Mouse (Mus musculus): ENCODE measurements around the gene Tmem174. TPM values are rescaled to one million over a fixed set of nuclear protein-coding genes. Genes with fewer than 3 reads are reported as not detected.

The Tmem174 gene
- polyA plus RNA-seq, 1 experiment from 2014 or later: not detected

DNA sequence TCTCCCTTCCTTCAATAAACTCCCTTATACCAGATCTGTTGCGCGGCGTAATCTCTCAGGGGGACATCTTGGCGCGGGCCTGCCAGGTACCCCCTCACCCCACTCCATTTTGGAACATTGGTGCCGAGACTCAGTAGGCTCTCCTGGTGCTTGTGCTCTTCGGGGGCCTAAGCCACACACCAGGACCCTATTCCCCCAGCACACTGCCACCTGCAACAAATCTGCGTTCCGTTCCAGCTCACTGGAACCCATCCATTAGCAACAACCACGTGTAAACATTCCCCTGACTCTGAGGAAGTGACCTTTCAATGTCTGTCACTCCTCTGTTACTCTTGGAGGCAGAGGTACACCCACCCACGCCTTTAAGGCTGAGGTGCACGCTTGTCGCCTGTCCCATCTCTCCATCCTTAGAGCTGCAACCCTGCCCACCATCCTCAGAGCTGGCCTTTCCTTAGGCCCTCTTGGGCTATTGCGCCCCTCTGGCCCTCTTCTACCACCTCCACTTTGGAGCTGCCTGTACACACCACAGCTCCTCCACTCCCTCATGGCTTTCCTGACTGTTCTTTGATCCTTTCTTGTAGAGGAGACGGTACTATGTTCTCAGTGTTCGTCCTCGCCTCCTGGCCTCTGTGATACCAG, 19.7 kb downstream of the Tmem174 start:
- H3K4me3 ChIP-seq (ENCODE audit: low read depth, low read length): no peak overlapping the region
- H3K4me2 ChIP-seq: no peak overlapping the region
- no peak for DNase-seq (ENCODE audit: low spot score)
- WGBS: 75% methylated on average over 17 of the region's 17 CpGs
- no peaks in the 10 kb centered on the region for H3K9me3 ChIP-seq (ENCODE audit: control insufficient read depth, low read length)
- no peak overlapping the region for H3K9ac ChIP-seq (ENCODE audit: low read depth, low read length)
- no peaks in the 10 kb centered on the region for H3K4me1 ChIP-seq (replicated peaks; ENCODE audit: control insufficient read depth, insufficient read depth, low read length)
- no peak overlapping the region for H3K27ac ChIP-seq (ENCODE audit: low read depth, low read length)
- ATAC-seq (replicated peaks; ENCODE audit: low FRiP score): no peak
- no peaks in the 10 kb centered on the region for H3K27me3 ChIP-seq (replicated peaks; ENCODE audit: control insufficient read depth, insufficient read depth, low read length)
- H3K36me3 ChIP-seq (ENCODE audit: control insufficient read depth, insufficient read depth, low read length): no peaks in the 10 kb centered on the region

DNA sequence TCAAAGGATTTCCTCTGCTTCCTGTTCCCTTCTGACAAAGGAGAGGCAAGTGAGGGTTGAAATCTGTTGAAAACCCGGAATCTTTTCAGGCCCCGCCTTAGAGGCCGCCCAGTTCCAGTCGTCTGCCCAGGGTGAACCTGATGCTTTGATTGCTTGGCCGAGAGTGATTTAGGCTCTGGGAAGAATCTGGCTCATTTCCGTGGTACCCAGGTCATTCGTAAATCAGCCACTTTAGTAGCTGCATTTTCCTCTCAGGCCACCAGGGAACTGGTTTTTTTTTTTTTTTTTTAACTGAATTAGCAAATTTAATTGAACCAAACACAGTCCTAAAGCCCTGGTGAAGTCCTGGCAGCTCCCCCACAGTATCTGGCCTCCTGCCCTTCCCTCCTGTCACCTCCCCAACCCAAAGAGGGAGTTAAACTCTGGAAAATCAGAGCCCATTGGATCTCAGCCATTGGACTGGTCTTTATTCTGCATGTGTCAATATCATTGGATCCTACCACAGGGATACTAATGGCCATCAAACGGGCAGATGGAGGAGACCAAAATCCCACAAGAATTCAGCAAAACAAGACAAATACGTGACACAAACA, 29.2 kb downstream of the Tmem174 start:
- no peaks in the 10 kb centered on the region for H3K9me3 ChIP-seq (ENCODE audit: control insufficient read depth, low read length)
- H3K4me1 ChIP-seq (replicated peaks; ENCODE audit: control insufficient read depth, insufficient read depth, low read length): no peaks in the 10 kb centered on the region
- no peak overlapping the region for H3K27ac ChIP-seq (ENCODE audit: low read depth, low read length)
- no peaks in the 10 kb centered on the region for H3K27me3 ChIP-seq (replicated peaks; ENCODE audit: control insufficient read depth, insufficient read depth, low read length)
- ATAC-seq (replicated peaks; ENCODE audit: low FRiP score) (no peak), DNase-seq (ENCODE audit: low spot score) (no peak)
- H3K4me3 ChIP-seq (ENCODE audit: low read depth, low read length): no peak overlapping the region
- no peak overlapping the region for H3K4me2 ChIP-seq
- no peaks in the 10 kb centered on the region for H3K36me3 ChIP-seq (ENCODE audit: control insufficient read depth, insufficient read depth, low read length)
- WGBS: 61% methylated on average over 9 of the region's 9 CpGs
- no peak overlapping the region for H3K9ac ChIP-seq (ENCODE audit: low read depth, low read length)

DNA sequence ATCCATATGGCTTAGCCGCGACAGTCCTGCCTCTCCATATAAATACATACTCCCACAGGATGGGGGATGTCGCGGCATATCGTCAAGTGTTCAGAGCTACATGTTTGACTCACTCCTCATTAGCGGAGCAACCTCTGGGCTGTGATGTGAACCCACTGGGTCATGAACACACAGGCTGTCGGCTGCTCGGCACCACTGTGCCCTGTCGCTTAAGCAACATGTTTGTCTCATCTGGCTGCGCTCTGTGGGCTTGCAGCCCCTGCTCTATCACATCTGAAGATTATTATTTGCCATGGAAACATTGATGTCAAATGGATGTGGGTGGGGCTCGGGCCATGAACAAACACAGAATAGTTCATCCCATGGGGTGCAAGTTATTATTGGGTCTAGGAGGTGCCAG, 33.4 kb downstream of the Tmem174 start:
- WGBS: 86% methylated on average over 11 of the region's 11 CpGs
- Histone ChIP-seq H3K36me3 (ENCODE audit: control insufficient read depth, insufficient read depth, low read length) (no peaks in the 10 kb centered on the region), H3K4me3 (ENCODE audit: low read depth, low read length) (no peak overlapping the region), H3K27me3 (replicated peaks; ENCODE audit: control insufficient read depth, insufficient read depth, low read length) (no peaks in the 10 kb centered on the region), H3K9me3 (ENCODE audit: control insufficient read depth, low read length) (no peaks in the 10 kb centered on the region), H3K27ac (ENCODE audit: low read depth, low read length) (no peak overlapping the region), H3K4me2 (no peak overlapping the region), H3K9ac (ENCODE audit: low read depth, low read length) (no peak overlapping the region), H3K4me1 (replicated peaks; ENCODE audit: control insufficient read depth, insufficient read depth, low read length) (no peaks in the 10 kb centered on the region)
- DNase-seq (ENCODE audit: low spot score): no peak
- ATAC-seq (replicated peaks; ENCODE audit: low FRiP score): no peak

DNA sequence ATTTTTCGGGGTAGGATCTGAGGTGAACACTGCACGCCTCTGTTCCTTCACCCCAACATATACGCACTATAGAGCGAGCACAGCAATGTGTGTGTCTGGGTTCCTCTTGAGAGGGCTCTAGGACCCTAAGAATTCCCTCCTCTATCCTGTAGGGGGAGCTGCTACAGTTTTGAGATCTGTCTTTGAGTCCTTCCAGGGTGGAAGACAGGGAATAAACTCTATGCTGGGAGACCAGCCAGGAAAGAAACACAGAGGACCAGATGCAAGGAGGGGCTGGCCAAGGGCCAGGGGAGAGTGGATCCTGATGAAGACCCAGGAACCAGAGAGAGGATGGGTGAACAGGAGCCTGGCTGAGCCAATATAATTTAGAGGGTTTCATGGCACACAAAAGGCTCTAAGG, 40.5 kb downstream of the Tmem174 start:
- no peak overlapping the region for H3K4me2 ChIP-seq
- 75% methylated on average over 4 of the region's 4 CpGs for WGBS
- no peaks in the 10 kb centered on the region for H3K4me1 ChIP-seq (replicated peaks; ENCODE audit: control insufficient read depth, insufficient read depth, low read length)
- DNase-seq (ENCODE audit: low spot score) (no peak), ATAC-seq (replicated peaks; ENCODE audit: low FRiP score) (no peak)
- H3K27ac ChIP-seq (ENCODE audit: low read depth, low read length): no peak overlapping the region
- no peaks in the 10 kb centered on the region for H3K36me3 ChIP-seq (ENCODE audit: control insufficient read depth, insufficient read depth, low read length)
- no peaks in the 10 kb centered on the region for H3K9me3 ChIP-seq (ENCODE audit: control insufficient read depth, low read length)
- no peaks in the 10 kb centered on the region for H3K27me3 ChIP-seq (replicated peaks; ENCODE audit: control insufficient read depth, insufficient read depth, low read length)
- no peak overlapping the region for H3K4me3 ChIP-seq (ENCODE audit: low read depth, low read length)
- no peak overlapping the region for H3K9ac ChIP-seq (ENCODE audit: low read depth, low read length)

DNA sequence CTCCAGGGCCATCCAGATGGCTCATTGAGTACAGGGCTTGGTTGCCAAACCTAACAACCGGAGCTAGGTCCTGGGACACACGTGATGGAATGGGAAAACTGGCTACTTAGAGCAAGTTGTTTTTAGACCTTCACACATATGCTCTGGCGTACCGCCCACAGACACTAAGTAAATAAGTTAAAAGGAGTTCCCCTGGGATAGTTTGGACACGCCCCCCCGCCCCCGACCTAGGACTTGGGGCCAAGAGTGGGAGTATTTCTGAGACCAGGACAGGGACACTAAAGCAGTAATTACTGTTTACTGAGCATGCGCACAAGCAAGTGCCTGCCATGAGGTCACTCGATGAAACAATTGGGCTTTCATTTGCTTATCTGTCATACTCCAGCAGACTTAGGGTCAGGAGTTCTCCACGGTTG, 42.5 kb downstream of the Tmem174 start:
- Histone ChIP-seq H3K4me3 (ENCODE audit: low read depth, low read length) (no peak overlapping the region), H3K27me3 (replicated peaks; ENCODE audit: control insufficient read depth, insufficient read depth, low read length) (no peaks in the 10 kb centered on the region; the same call in 1 of the 2 replicates), H3K9me3 (ENCODE audit: control insufficient read depth, low read length) (no peaks in the 10 kb centered on the region), H3K4me1 (replicated peaks; ENCODE audit: control insufficient read depth, insufficient read depth, low read length) (no peaks in the 10 kb centered on the region), H3K36me3 (ENCODE audit: control insufficient read depth, insufficient read depth, low read length) (no peaks in the 10 kb centered on the region), H3K27ac (ENCODE audit: low read depth, low read length) (no peak overlapping the region), H3K4me2 (no peak overlapping the region), H3K9ac (ENCODE audit: low read depth, low read length) (no peak overlapping the region)
- WGBS: 77% methylated on average over 10 of the region's 10 CpGs
- ATAC-seq (replicated peaks; ENCODE audit: low FRiP score) (no peak), DNase-seq (ENCODE audit: low spot score) (no peak)

DNA sequence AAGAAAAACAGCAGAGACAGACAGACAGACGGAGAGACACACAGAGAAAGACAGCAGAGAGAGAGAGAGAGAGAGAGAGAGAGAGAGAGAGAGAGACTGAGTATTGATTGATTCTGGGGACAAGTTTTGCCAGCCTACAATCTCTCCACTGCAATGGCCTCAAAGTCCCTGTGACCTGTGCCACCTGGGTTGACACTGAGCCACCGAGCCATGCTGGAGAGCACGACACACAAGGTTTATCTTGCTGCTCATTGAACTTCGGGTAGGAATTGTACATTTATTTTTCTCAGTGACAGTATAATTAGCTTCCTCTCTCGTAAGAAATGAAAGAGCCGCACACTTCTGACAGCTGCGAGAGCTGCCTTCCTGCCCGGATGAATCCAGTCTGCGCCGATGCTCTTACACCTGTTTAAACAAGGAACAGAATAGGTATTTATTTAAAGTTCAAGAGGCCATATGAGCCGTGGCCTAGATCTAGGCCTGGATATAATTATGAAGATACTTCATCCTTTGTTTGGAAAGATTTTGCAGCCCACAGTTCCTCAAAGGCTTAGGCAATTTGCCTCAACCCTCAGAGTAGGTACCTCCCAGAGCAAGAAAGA, 43.2 kb downstream of the Tmem174 start:
- H3K4me3 ChIP-seq (ENCODE audit: low read depth, low read length): no peak overlapping the region
- H3K9me3 ChIP-seq (ENCODE audit: control insufficient read depth, low read length): no peaks in the 10 kb centered on the region
- H3K4me2 ChIP-seq: no peak overlapping the region
- no peaks in the 10 kb centered on the region for H3K36me3 ChIP-seq (ENCODE audit: control insufficient read depth, insufficient read depth, low read length)
- WGBS: 63% methylated on average over 11 of the region's 11 CpGs
- no peaks in the 10 kb centered on the region for H3K4me1 ChIP-seq (replicated peaks; ENCODE audit: control insufficient read depth, insufficient read depth, low read length)
- H3K27ac ChIP-seq (ENCODE audit: low read depth, low read length): no peak overlapping the region
- ATAC-seq (replicated peaks; ENCODE audit: low FRiP score) (no peak), DNase-seq (ENCODE audit: low spot score) (no peak)
- peaks cover 3% of the 10 kb centered on the region for H3K27me3 ChIP-seq (replicated peaks; ENCODE audit: control insufficient read depth, insufficient read depth, low read length)
- H3K9ac ChIP-seq (ENCODE audit: low read depth, low read length): no peak overlapping the region

DNA sequence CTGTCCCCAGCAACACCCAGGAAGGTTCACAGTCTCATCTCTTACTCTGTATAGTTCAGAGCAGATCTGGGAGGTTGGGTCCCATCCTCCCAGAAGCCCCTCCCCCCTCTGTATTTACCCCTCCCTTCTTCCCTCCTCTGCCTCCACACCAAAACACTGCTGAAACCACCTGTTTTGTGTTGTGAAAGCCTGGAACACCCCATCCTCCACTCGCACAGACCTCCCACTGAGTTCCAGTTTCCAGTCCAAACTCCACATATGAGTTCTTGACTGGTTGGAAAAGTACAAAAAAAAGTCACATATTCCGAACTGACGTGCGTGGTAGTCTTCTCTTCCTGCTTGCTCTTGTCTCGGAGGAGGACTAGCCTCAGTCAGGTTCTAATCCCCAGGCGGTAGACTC, 45.8 kb downstream of the Tmem174 start:
- peaks cover 24% of the 10 kb centered on the region for H3K27me3 ChIP-seq (replicated peaks; ENCODE audit: control insufficient read depth, insufficient read depth, low read length)
- no peak overlapping the region for H3K9ac ChIP-seq (ENCODE audit: low read depth, low read length)
- 0 out of 2 replicates have a peak, but pooled peaks cover 3% of the 10 kb centered on the region for H3K4me1 ChIP-seq (replicated peaks; ENCODE audit: control insufficient read depth, insufficient read depth, low read length)
- H3K4me3 ChIP-seq (ENCODE audit: low read depth, low read length): no peak overlapping the region
- DNase-seq (ENCODE audit: low spot score) (no peak), ATAC-seq (replicated peaks; ENCODE audit: low FRiP score) (no peak)
- WGBS: 62% methylated on average over 6 of the region's 6 CpGs
- H3K27ac ChIP-seq (ENCODE audit: low read depth, low read length): no peak overlapping the region
- H3K4me2 ChIP-seq: no peak overlapping the region
- no peaks in the 10 kb centered on the region for H3K36me3 ChIP-seq (ENCODE audit: control insufficient read depth, insufficient read depth, low read length)
- H3K9me3 ChIP-seq (ENCODE audit: control insufficient read depth, low read length): no peaks in the 10 kb centered on the region

DNA sequence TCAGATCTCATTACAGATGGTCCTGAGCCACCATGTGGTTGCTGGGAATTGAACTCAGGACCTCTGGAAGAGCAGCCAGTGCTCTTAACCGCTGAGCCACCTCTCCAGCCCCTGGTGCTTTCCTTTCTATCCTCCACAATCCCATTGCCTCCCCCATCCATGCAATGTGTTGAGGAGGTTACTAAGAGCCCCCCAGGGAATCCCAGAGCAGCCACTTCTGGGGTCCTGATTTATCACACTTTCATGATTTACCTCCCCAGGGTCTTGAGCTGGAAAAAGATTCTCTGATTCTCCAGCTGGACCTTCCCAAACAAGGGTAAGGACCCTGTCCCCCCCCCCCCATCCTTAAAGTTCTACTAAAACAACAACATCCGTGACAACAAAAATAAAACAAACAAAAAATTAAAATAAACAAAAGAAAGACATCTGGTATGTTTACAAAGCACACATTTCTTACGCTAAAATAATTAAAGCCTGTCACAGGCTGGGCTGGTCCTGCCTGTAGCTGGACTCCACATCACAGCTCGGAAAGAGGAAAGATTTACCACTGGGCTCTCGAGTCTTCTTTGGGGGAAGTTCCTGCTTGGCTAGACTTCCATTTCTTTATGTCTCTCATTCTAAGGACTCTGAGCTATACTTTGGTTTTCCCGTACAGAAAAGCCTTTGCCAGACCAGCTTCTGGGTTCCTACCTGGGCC, 46.4 kb downstream of the Tmem174 start:
- no peak overlapping the region for H3K27ac ChIP-seq (ENCODE audit: low read depth, low read length)
- no peak overlapping the region for H3K4me3 ChIP-seq (ENCODE audit: low read depth, low read length)
- no peak for DNase-seq (ENCODE audit: low spot score)
- no peaks in the 10 kb centered on the region for H3K36me3 ChIP-seq (ENCODE audit: control insufficient read depth, insufficient read depth, low read length)
- H3K9me3 ChIP-seq (ENCODE audit: control insufficient read depth, low read length): no peaks in the 10 kb centered on the region
- H3K4me1 ChIP-seq (replicated peaks; ENCODE audit: control insufficient read depth, insufficient read depth, low read length): 0 out of 2 replicates have a peak, but pooled peaks cover 3% of the 10 kb centered on the region
- no peak for ATAC-seq (replicated peaks; ENCODE audit: low FRiP score)
- H3K4me2 ChIP-seq: no peak overlapping the region
- H3K9ac ChIP-seq (ENCODE audit: low read depth, low read length): no peak overlapping the region
- H3K27me3 ChIP-seq (replicated peaks; ENCODE audit: control insufficient read depth, insufficient read depth, low read length): peaks cover 25% of the 10 kb centered on the region
- WGBS: 60% methylated on average over 6 of the region's 6 CpGs
